Mouse (Mus musculus) cortical plate, adult 2 months (tissue): Measurements from ENCODE around the gene Foxp1.

Experiments used
- CTCF ChIP-seq: fragments of 200-500 bp; IDR thresholded peaks from 2 replicates; pipeline ENCODE4 v1.5.1; 2011; ENCODE audit warnings: mild to moderate bottlenecking, control low read depth, low read length; ENCODE audit not compliant: insufficient read depth; ENCODE audit errors: extremely low read depth
- POLR2A ChIP-seq: fragments of 200-500 bp; IDR thresholded peaks from 2 replicates; pipeline ENCODE4 v1.6.1; 2011; ENCODE audit warnings: mild to moderate bottlenecking, low read length, control low read depth; ENCODE audit not compliant: insufficient read depth; ENCODE audit errors: extremely low read depth

DNA sequence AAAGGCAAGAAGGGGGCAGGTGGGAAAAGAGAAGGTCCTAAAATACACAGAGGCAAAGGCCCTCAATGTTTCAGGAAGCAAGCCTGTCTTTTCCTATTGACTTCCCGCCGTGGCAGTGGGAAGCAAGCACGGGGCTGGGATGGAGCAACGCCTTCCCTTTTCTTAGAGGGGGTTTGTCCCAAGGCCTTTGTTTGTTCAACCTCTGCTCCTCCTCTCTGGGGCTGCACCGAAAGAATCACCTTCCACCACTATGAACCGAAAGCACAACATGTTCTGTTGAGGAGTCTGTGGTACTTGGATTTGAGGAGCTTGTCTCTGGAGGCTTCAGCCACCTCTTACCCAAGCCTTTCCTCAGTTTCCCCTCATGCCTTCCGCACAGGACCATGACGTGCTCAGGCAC lies 355.5 kb downstream of the Foxp1 start:
- no peak for TF ChIP-seq POLR2A
- TF ChIP-seq CTCF = no peak
